Mouse (Mus musculus): ENCODE data around the gene Enthd1.
A peak's percentile ranks its signal among the peaks of the same experiment; 100 is the strongest.

Gene Enthd1

DNA sequence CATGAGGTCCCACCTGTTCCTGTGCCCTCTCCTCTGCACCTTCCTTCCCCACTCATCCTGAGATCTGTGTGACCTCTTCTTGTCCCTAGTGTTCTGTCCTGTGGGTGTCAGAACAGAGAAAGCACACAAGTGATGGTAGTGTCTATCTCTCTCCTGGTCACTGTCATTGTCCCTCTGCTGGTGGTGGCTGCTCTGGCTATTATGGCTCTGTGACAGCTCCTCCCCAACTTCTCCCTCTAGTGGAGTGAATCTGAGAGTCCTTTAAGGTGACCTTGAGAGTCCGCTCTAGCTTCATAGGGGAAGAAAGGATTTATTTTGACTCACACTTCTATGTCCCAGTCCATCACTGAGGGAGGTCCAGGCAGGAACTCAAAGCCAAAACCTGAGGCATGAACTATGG is 79.4 kb downstream of the Enthd1 start:
- DNase-seq (ENCODE audit: low spot score in 2 of 2), result no peak

DNA sequence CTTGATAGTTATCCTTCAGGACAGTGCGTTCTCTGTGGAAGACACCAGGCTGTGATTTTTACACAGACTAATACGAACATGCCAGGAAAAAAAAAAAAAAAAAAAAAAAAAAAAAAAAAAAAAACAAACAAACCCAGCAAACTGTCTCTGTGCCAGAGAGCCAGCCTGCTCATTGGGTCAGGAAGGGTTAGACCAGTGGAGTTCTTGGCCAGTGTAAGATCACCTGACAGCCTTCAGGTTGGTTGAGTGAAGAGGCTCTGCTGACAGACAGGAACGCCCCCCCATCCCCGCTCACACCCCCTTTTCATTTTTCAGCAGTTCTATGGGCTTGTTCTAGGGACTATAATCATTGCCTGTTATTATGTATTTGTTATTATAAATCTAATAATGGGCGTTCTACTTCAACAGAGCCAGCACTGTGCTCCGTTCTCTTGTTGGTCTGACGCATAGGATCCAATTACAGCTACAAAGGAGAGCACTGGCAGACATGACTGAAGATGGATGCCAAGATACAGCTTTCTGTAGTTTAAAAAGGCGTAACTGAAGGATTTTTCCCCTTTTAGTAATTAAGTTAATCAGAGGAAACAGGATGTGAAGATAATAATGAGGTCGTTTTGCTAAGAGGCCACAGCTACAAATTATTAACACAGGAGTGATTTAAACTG is 81.8 kb downstream of the Enthd1 start:
- DNase-seq (ENCODE audit: low spot score in 2 of 2), result no peak

DNA sequence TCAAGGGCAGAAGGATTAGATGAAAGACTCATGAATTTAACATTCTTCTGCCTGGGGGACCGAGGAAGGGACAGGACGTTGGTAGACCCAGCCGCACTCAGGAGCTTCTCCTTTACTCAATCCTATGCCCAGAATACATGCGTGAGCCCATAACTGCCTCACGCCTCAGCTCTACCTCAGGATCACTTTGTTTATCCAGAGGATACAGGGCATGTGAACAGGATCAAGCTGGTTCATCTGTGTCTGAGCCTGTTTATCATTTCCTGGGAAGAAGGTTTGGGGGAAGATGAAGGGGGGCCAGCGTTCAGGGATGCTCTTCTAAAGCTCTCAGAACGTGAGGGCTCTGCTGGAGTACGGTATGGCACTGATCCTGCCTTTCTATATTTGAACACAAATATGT is 82.6 kb downstream of the Enthd1 start:
- no peak for DNase-seq (ENCODE audit: low spot score in 2 of 2)

DNA sequence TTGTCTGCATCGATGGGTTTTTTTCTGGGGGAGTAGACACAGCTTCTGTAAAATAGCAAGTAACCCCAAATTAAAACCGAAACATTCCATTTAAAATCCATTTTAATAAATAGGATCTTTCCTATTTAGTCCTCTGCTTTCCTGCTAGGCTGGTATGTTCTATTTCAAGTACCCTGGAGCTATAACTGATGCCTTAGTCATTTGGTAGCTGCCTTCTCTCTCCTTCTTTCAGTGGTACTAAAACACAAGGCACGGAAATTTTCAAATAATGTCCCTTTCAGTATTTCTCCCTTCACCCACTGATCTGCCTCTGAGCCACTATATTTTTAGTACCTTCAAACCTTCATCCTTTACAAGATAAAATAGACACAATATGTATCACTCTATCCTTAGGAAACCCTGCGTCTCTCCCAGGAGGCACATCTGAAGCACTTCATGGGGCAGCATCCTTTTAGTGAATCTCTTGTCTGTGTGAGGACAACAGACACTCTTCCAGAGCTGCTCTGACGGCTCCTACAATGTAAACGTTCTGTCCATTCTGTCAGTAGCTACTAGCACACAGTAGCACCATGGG is 90.4 kb downstream of the Enthd1 start:
- no peak for DNase-seq (ENCODE audit: low spot score in 2 of 2)

DNA sequence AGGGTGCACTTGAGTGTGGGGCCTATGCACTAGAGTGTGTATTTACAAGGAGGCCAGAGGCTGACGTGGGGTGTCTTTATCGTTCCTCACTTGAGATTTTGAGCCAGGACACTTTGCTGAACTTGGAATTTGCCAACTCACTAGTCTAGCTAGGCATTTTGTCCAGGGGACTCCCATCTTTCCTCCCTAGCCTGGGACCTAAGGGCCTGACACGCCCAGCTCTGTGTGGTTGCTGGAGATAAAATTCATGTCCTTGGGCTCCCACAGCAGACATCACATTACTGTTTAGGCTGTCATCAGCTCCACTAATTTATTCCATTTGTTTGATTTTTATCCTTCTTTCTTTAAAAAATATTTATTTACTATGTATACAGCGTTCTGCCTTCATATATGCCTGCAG is 97.1 kb downstream of the Enthd1 start:
- DNase-seq (ENCODE audit: low spot score in 2 of 2), result no peak

DNA sequence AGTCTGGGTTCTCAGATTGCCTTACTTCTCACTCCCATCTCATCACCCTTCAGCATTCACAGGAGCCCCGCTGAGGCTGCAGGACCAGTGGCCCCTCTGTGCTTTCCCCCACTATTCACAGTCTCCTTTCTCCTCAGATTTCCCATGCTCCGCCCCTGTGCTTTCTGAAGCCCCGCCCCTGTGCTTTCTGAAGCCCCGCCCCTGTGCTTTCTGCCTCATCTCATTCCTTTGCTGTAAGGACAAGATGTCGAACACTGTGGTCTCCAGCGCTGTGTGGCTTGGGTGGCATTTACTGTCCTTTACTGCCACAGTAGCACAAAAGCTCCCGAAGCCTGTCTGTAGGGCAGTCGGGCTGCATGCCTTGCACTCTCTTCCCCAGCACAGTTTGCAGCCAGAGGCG is 102.8 kb downstream of the Enthd1 start:
- no peak for DNase-seq (ENCODE audit: low spot score in 2 of 2)

DNA sequence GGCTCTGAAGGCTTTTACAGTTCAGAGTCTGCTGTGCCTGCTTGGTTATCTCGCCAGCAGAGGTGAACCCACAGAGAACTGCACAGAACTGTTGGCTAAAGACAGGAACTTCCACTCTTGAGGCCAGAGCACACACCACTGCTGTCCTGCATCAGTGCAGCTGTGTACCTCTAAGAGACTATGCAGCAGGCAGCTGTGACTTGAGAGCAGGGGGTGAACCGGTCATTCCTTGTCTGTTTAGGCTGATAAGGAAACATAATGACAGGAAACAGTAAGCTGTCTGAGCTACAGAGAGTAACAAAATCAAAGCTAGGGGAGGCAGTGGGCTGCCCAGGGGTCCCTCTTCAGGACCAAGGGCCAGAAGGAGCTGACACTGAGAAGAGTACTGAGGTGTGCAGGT is 103.5 kb downstream of the Enthd1 start:
- no peak for DNase-seq (ENCODE audit: low spot score in 2 of 2)

DNA sequence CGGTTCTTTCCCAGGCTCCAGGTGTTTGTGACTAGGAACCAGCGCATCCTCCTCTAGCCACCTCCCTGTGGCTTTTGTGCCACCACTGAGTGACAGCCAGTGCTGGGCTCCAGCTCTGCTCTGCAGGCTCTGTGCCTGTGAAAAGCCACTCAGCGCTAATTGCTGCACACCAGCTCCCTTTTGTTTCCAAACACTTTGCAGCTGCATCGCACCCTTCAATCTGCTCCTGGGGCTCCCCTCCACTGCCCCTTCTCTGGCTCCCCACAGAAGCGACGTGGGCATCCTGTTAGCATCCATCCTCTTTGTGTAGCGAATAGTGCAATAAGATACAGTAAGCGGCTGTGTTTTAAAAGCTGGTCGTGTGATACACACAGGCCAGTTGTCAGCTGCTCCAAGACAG is 104.9 kb downstream of the Enthd1 start:
- DNase-seq (ENCODE audit: low spot score in 2 of 2), result no peak

DNA sequence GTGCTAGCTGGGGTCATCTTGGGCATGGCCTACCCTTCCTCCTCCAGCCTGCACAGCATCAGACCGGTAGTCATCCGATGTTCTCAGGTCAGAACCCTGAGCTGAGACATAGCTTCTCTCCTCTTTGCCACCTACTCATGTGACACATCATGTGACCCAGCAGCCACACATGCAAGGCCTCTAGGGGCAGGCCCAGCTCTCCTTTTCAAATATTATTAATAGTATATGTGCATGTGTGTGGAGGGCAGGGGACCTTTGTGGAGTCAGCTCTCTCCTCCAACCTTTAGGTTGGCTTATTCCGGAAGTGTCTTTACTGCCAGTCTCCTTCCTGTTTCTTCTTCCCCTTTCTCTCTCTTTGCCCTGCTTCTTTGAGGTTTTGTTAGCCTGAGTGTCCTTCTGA is 107.0 kb downstream of the Enthd1 start:
- DNase-seq (ENCODE audit: low spot score in 2 of 2), result peak; percentile 5 to 56

DNA sequence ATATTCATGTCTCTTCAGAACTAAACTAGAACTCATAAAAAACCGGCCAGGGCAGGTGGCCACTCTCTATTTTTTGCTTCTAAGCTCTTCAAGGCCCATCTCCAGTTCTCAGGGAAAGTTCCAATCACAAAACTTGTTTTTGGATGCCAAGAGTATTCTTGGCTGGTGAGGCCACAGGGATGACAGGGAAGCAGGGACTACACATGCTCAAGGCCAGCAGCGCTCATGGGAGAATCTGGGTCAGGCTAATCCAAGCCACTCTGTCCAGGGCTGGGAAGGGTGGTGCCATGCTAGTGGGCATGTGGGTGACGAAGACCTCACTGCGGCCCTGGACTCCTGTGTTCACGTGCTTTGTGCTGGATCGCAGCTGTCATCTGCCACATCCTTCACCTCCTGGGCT is 110.5 kb downstream of the Enthd1 start:
- no peak for DNase-seq (ENCODE audit: low spot score in 2 of 2)

DNA sequence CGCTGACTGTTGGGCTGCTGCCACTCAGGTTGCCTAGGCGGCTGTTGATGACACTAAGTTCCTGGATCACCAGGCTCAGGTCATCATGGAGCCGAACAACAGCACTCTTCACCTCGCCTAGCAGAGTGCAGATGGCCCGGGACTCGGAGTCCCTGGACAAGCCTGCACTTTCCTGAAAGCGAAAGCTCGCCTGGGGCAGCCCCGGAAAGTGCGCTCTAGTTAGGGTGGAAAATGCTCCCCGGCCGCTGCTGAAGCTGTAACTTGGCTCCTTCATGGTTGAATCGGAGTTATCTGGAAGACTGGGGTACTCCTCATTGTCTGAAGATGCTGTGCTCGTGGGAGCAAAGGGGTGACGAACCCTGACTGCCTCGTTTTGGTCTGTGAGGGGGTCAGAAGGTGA is 112.5 kb downstream of the Enthd1 start:
- no peak for DNase-seq (ENCODE audit: low spot score in 2 of 2)

DNA sequence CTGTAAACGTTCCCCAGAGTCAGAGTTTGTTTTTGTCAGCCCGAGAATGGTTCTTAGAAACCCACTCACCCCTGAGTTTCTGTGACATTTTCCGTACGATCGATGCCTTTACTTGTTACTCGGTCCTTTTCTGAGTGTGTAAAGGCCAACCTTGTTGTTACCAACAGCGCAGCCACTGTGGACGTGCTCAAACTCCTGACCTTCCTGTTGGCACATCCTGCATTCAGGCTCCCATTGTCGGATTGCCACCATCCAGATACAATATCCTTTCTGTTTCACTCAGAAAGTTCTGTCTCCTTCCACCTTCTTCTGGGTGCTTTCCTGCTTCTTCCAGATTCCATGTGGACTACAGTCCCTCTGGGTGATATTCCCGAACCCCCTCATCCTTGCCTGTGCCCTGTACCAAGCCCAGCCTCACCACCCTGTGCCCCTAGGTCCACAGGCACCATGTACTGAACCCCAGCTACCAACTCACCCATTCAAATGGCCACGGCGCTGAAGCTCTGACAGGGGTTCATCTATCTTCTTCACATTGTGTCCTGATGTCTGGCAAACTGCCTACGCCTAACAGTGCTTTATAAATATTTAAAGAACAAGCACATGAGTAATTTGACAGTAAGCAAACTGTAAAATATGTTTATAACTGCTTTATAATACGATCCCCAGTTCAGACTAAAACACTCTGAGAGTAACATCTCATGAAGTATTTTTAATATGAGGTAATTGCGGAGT is 118.8 kb downstream of the Enthd1 start:
- DNase-seq (ENCODE audit: low spot score in 2 of 2), result no peak

DNA sequence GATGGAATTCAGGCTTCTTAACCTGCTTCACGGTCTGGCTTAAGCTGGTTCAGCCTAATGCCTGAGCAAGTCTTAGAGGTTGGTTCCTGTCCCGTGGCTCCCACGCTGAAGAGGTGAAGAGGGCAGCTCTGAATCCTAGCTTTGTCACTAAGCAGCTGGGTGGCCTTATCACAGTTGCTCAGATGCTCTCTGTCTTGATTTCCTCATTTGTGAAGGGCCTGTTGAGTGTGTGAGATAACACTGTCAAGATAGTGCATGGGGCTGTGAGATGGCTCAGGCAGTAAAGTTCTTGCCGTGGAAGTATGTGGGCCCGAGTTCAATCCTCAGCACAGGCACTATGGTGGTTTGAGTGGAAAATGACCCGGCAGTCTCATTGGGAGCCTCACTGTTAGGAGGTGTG is 124.8 kb downstream of the Enthd1 start:
- DNase-seq (ENCODE audit: low spot score in 2 of 2), result no peak

DNA sequence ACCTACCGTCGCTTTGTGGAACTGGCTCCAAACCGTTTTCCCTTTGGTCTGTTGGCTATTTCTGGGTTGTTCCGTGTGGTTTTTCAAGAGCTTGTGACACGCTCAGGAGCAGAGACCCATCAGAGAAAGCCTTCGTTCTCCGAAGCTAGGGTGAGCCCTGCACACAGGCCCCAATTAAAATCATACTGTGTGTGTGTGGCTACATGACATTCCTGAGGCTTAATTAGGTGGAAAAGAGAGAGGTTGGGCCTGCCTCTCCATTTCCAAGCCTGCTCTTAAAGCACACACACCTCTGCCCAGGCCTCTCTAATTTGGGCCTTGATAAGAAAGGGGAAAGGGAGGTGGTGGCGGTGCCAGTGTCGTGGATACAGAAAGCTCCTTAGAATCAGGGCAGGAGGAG is 126.5 kb downstream of the Enthd1 start:
- DNase-seq (ENCODE audit: low spot score in 2 of 2), result no peak

DNA sequence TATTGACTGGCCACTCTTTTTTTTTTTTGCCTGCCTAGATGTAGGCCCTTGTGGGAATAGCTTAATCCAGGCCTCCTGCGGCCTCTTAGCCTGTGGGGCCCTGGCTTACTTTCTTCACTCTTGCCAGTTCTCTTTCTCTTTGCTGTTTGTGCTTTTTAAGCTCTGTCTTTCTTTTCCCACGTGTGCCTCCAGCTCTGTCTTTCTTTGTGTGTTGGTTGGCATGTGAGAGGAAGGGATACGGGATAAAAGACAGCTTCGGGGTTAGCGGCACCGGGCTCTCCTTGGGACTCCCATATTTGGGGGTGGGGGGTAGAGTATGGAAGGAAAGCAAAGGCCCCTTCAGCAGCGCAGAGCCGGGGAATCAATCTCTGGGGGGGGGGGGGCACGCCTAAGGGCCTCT is 127.0 kb downstream of the Enthd1 start:
- no peak for DNase-seq (ENCODE audit: low spot score in 2 of 2)

DNA sequence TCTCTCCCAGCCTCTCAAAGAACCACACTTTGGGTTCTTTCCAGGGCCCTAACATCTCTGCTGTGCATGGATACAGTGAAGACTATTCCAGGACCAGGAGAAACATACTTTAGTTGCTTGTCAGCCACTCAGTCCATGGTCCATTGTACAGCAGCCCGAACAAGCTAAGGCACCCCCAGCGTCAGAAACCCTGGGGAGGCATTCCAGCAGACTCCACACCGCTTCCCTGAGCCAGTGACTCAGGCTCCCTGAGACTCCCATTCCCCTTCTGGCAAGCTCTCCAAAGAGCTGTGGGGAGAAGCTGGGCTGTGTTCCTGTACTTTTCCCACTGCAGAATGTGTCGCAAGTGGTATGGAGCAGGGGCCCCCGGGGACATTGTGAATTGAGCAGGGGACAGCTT is 128.0 kb downstream of the Enthd1 start:
- DNase-seq (ENCODE audit: low spot score in 2 of 2), result no peak

DNA sequence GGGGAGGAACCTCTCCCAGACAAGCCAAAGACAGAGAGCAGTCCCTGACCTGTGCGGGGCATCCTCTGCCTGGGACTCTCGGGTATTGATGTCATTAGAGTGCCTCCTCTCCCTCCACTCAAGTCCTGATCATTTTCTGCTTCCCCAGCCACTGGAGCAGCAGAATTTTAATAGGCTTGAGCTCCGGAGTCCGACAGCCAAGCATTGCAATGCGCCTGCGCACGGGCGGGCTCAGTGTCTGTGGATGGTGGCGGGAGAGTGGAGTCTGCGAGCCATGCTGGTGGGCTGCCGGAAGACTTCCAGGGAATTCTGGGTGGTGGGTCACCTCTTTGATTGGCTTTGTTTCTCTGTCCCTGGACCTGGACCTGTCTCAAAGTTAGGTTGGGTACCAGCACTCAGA is 134.6 kb downstream of the Enthd1 start:
- DNase-seq (ENCODE audit: low spot score in 2 of 2), result no peak

DNA sequence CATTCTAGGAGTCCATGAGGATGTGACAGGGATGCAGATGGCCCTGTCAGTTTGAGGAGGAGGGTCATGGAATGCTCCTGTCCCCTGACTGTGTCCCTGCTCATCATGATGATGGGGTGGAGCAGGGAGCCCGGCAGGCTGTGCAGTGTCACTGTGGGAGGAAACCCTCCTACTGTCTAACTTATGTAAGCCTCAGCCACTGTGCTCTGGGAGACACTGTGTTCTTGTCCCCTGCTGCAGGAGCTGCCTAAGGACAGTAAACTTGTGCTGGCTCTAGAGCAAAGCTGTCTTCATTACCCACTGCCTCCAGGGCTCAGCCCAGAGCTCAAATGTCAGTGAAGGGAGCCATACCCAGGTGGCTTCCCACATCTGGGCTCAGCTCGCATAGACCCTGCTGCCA is 146.8 kb downstream of the Enthd1 start:
- DNase-seq (ENCODE audit: low spot score in 2 of 2), result no peak

DNA sequence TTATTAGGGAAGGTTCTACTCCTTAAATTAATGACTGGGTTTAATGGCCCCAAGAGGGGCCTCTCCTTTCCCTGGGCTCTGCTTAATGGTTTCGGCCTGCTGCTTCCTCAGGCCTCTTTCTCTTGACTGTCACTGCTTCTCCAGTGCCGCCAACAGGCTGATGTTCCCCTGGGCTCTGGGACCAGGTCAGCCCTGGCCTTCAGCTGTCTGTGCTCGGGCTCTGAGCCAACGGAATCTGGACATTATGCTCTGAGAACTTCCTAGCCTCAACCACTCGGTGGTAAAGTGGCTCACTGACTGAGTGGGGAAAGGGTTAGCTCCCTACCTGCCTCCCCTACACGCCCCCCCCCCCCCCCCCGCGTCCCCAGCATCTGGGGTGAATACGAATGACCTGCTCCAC is 147.9 kb downstream of the Enthd1 start:
- DNase-seq (ENCODE audit: low spot score in 2 of 2), result no peak

DNA sequence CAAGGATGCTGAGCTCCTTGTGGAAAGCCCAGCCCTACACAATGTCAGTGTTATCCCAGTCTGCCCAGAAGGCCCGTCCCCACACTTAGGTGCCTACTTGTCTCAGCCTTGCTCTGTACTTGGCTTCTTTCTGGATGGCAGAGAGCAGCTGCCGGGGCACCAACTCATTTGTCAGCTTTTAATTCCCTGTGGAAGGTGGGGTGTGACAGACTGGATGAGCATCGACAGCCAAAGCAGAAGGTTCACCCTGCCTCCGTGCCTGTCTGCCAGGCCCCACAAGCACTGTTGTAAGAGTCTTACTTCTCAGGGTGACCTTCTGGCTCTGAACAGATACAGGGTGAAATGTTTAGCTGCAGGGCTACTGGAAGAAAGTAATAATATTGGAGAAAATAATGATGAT is 149.8 kb downstream of the Enthd1 start:
- DNase-seq (ENCODE audit: low spot score in 2 of 2), result no peak

DNA sequence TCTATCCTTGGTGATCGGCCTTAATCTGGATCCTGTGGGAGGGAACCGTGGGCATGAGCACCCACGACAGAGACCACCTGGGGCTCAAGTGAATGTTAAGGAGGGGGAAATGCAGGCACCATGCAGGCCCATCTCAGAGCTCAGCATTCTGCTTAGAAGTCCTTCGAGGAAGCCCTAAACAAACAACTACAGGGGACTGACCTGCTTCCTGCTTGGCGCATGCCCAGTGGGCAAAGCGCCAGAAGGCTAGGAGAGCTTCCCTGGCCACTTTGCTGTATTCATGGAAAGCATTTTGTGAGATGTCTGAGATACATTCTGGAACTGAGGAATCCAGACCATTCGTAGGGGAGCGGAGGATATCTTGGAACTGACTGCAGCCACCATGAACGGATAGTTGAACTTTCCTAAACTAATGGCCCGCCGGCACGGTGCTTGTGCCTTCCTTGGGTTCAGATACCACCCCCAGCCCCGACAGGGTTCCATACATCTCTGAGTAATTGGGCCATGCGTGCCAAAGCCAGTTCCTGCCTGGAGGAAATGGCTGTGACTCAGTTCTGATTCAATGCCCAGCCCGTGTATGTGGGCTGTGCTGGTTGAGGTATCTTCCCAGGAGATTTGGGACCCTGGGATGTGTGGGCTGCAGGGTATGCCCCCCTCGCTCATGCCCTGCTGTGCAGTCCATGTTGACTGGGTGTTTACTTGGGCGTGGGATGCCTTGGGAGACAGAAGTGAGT is 150.8 kb downstream of the Enthd1 start:
- no peak for DNase-seq (ENCODE audit: low spot score in 2 of 2)

DNA sequence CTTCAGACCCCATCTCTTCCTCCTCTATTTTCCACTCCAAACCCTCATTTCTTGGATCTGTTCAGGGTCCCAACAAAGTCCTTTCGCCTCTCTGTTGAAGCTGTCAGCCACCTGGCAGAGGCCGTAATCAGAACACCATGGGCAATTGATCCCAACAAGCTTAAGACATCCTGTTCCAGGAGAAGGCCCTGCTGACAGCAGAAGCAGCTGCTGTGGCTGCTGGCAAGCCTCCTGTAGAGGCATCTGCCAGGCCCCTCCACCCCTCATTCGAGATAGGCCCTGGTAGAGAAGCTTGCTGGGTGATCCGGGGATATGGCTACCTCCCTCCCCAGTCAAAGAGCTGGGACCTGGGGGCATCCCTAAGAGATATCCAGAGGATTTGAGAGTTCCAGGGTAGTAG is 151.9 kb downstream of the Enthd1 start:
- DNase-seq (ENCODE audit: low spot score in 2 of 2), result no peak

DNA sequence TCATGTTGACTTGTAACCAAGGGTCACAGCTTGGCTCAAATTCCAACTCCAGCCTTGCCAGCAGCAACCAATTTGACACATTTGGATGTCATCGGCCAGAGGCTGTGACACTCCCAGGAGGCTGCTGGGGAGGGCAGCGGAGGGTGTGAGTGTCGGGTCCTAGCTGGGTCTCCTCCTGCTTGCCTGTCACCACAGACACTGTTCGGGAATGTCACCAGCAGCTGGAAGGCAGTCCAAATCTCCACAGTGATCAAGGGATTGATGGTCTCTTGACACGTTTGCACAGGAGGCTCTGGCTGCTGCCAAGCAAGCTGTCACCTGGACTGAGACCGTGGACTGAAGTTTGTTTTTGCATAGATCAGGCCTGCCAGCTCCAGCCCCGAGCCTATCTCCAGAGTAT is 154.3 kb downstream of the Enthd1 start:
- DNase-seq (ENCODE audit: low spot score in 2 of 2), result no peak
